Mouse (Mus musculus) midbrain, embryonic 15.5 days (tissue): Measurements from ENCODE around the gene Socs3. TPM values are rescaled to one million over a fixed set of nuclear protein-coding genes. Genes with fewer than 3 reads are reported as not detected.

Experiments
- ATAC-seq: fragments of 200-750 bp; cut with Nextera tagmentation; replicated peaks from 2 replicates; pipeline ENCODE4 v1.8.0; 2017; ENCODE audit warnings: moderate TSS enrichment
- H3K27ac ChIP-seq: fragments of 300-500 bp; sonication (generic); 2 replicates; pipeline ENCODE4 v1.5.1; 2015; ENCODE audit warnings: mild to moderate bottlenecking, inconsistent platforms
- H3K27me3 ChIP-seq: fragments of 300-500 bp; sonication (generic); replicated peaks from 2 replicates; pipeline ENCODE4 v1.6.1; 2015; ENCODE audit warnings: inconsistent platforms
- H3K36me3 ChIP-seq: fragments of 300-500 bp; sonication (generic); replicated peaks from 2 replicates; pipeline ENCODE4 v1.6.1; 2015; ENCODE audit warnings: inconsistent platforms
- H3K4me1 ChIP-seq: fragments of 300-500 bp; sonication (generic); 2 replicates; pipeline ENCODE4 v1.6.1; 2015; ENCODE audit warnings: inconsistent platforms
- H3K4me2 ChIP-seq: fragments of 300-500 bp; sonication (generic); 2 replicates; pipeline ENCODE4 v1.6.1; 2015; ENCODE audit warnings: inconsistent platforms, mild to moderate bottlenecking, moderate library complexity
- H3K4me3 ChIP-seq: fragments of 300-500 bp; sonication (generic); 2 replicates; pipeline ENCODE4 v1.5.1; 2015; ENCODE audit warnings: mild to moderate bottlenecking, inconsistent platforms
- H3K9ac ChIP-seq: fragments of 300-500 bp; sonication (generic); 2 replicates; pipeline ENCODE4 v1.6.1; 2015; ENCODE audit warnings: mild to moderate bottlenecking, inconsistent platforms
- H3K9me3 ChIP-seq: fragments of 300-500 bp; sonication (generic); 2 replicates; pipeline ENCODE4 v1.6.1; 2016; ENCODE audit warnings: inconsistent platforms
- WGBS: fragments of 180-500 bp; shearing (Covaris S2); methylation state at CpG from one replicate; pipeline ENCODE4 v1.1.7; 2015; ENCODE audit warnings: mixed read lengths; 5-methylcytosine and 5-hydroxymethylcytosine counted together
- polyA plus RNA-seq: library from polyadenylated mRNA; unstranded; fragments of >200 nt; fragmentation: Nextera tagmentation; extraction: Ambion mirVana; gene quantifications from 2 replicates; pipeline ENCODE4 v1.2.1, GENCODE M21; 2015

Gene Socs3
- polyA plus RNA-seq, 1 experiment from 2014 or later = 8.7 TPM

GRCm38 (mm10) chr11:117939741-117940285, 30.0 kb downstream of the Socs3 start:
- H3K9ac ChIP-seq = no peak overlapping the region
- 0 out of 2 replicates have a peak, but pooled peaks cover 2% of the 10 kb centered on the region for H3K27me3 ChIP-seq
- H3K4me1 ChIP-seq = peaks cover 38% of the 10 kb centered on the region
- peak overlapping the region; percentile 67 for H3K27ac ChIP-seq
- peak overlapping the region; percentile 21 for H3K4me2 ChIP-seq
- no peaks in the 10 kb centered on the region for H3K9me3 ChIP-seq
- 2% methylated on average over 7 of the region's 7 CpGs for WGBS
- peak; percentile 87 for ATAC-seq
- H3K4me3 ChIP-seq = no peak overlapping the region
- no peaks in the 10 kb centered on the region for H3K36me3 ChIP-seq

DNA sequence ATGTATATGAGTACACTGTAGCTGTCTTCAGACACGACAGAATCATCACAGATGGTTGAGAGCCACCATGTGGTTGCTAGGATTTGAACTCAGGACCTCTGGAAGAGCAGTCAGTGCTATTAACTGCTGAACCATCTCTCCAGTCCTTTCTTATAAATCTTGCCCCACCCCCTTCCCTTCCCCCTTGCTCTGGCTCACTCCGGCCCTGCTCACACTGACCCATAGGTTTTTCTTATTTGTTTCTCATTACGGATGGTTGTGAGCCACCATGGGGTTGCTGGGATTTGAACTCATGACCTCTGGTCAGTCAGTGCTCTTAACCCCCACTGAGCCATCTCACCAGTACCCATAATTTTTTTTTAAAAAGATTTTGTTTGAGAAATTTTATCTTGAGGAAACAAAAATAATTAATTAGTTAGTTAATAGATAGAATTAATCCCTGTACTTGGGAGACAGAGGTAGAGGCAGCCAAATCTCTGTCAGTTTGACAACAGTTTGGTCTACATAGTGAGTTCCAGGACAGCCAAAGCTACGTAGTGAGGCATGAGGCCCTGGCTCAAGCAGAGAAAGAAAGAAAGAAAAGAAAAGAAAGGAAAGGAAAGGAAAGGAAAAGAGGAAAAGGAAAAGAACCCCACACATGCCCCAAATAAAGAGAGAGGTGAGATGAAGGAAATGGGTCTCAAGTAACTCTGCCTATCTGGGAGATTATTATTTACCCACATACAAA, 30.7 kb downstream of the Socs3 start:
- Histone ChIP-seq H3K27me3 (0 out of 2 replicates have a peak, but pooled peaks cover 2% of the 10 kb centered on the region), H3K4me2 (peak overlapping the region; percentile 21), H3K4me3 (no peak overlapping the region), H3K27ac (peak overlapping the region; percentile 67), H3K36me3 (no peaks in the 10 kb centered on the region), H3K9ac (no peak overlapping the region), H3K4me1 (peaks cover 38% of the 10 kb centered on the region), H3K9me3 (no peaks in the 10 kb centered on the region)
- no peak for ATAC-seq
- 23% methylated on average over 4 of the region's 4 CpGs for WGBS

DNA sequence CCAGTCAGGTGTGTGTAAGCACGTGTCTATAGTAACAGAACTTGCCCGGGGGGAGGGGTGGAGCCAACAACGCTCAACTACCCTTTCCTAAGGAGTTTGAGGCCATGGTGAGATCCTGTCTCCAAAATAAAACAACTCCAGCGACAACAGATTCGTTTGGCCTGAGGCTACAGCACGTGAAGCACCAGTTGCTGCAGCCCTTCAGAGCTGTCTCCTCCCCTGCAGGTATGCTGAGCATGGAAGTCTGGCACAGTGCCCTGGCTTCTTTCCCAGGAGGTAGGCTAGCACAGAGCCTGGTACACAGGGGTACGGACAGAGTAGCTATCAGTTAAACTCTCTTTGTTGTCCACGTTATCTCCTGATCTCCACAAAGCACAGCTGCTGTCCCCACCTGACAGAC, 33.6 kb downstream of the Socs3 start:
- H3K9me3 ChIP-seq = no peaks in the 10 kb centered on the region
- H3K4me1 ChIP-seq = peaks cover 35% of the 10 kb centered on the region
- no peaks in the 10 kb centered on the region for H3K36me3 ChIP-seq
- no peak overlapping the region for H3K4me2 ChIP-seq
- H3K27me3 ChIP-seq = peaks cover 6% of the 10 kb centered on the region; the same call in 1 of the 2 replicates
- no peak overlapping the region for H3K27ac ChIP-seq
- ATAC-seq = no peak
- H3K9ac ChIP-seq = no peak overlapping the region
- 43% methylated on average over 8 of the region's 8 CpGs for WGBS
- H3K4me3 ChIP-seq = no peak overlapping the region

GRCm38 (mm10) chr11:117935616-117936015, 34.2 kb downstream of the Socs3 start:
- H3K36me3 ChIP-seq = no peaks in the 10 kb centered on the region
- no peak for ATAC-seq
- peaks cover 11% of the 10 kb centered on the region; the same call in 1 of the 2 replicates for H3K27me3 ChIP-seq
- no peaks in the 10 kb centered on the region for H3K9me3 ChIP-seq
- H3K27ac ChIP-seq = no peak overlapping the region
- no peak overlapping the region for H3K4me2 ChIP-seq
- WGBS = 57% methylated on average over 9 of the region's 9 CpGs
- no peak overlapping the region for H3K9ac ChIP-seq
- H3K4me1 ChIP-seq = peaks cover 37% of the 10 kb centered on the region
- no peak overlapping the region for H3K4me3 ChIP-seq

- no peak for ATAC-seq
- no peak overlapping the region for H3K27ac ChIP-seq
- H3K9ac ChIP-seq = no peak overlapping the region
- no peak overlapping the region for H3K4me3 ChIP-seq
- peaks cover 31% of the 10 kb centered on the region for H3K4me1 ChIP-seq
- no peaks in the 10 kb centered on the region for H3K9me3 ChIP-seq
- WGBS = 53% methylated on average over 5 of the region's 5 CpGs
- no peaks in the 10 kb centered on the region for H3K36me3 ChIP-seq
- no peak overlapping the region for H3K4me2 ChIP-seq
- peaks cover 18% of the 10 kb centered on the region; the same call in 1 of the 2 replicates for H3K27me3 ChIP-seq
Measured at GRCm38 (mm10) chr11:117934576-117935368, 35.1 kb downstream of the Socs3 start.

DNA sequence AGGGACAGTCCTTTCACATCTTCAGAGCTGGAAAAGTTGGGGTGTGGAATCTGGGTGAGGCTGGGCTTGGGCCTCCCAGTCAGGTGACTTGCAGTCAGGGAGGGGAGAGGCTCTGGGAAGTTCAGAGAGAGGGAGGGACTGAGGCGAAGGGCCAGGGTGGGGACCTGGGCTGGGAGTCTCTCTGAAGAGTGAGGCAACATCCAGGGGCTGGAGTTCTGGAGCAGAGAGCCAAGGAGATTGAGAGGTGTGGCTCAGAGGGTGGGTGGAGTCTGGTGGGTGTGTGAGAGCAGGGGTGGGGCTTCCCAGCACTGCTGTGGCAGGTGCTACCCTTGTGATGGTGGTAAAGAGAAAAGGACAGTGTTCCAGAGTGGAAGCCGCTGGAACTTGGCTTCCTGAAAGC, 35.7 kb downstream of the Socs3 start:
- Histone ChIP-seq H3K4me2 (no peak overlapping the region), H3K9me3 (no peaks in the 10 kb centered on the region)
- WGBS = 40% methylated on average over 2 of the region's 2 CpGs

GRCm38 (mm10) chr11:117932195-117932594, 37.7 kb downstream of the Socs3 start:
- Histone ChIP-seq H3K9ac (no peak overlapping the region), H3K4me2 (no peak overlapping the region), H3K9me3 (no peaks in the 10 kb centered on the region), H3K27ac (no peak overlapping the region), H3K4me3 (no peak overlapping the region), H3K27me3 (peaks cover 23% of the 10 kb centered on the region; the same call in 1 of the 2 replicates), H3K4me1 (peaks cover 20% of the 10 kb centered on the region), H3K36me3 (no peaks in the 10 kb centered on the region)
- ATAC-seq = no peak
- WGBS = 34% methylated on average over 4 of the region's 4 CpGs

More for the DNA sequence above, 35.7 kb downstream of the Socs3 start:
- Histone ChIP-seq H3K36me3 (no peaks in the 10 kb centered on the region), H3K27me3 (peaks cover 23% of the 10 kb centered on the region; the same call in 1 of the 2 replicates), H3K4me1 (peaks cover 26% of the 10 kb centered on the region), H3K4me3 (no peak overlapping the region), H3K27ac (no peak overlapping the region), H3K9ac (no peak overlapping the region)
- ATAC-seq = no peak

- no peak overlapping the region for H3K27ac ChIP-seq
- H3K36me3 ChIP-seq = no peaks in the 10 kb centered on the region
- no peak for ATAC-seq
- no peak overlapping the region for H3K4me3 ChIP-seq
- 50% methylated on average over 6 of the region's 6 CpGs for WGBS
- H3K9me3 ChIP-seq = no peaks in the 10 kb centered on the region
- peaks cover 20% of the 10 kb centered on the region for H3K4me1 ChIP-seq
- H3K9ac ChIP-seq = no peak overlapping the region
- peaks cover 23% of the 10 kb centered on the region; the same call in 1 of the 2 replicates for H3K27me3 ChIP-seq
- no peak overlapping the region for H3K4me2 ChIP-seq
Measured at GRCm38 (mm10) chr11:117931576-117931975, 38.3 kb downstream of the Socs3 start.

DNA sequence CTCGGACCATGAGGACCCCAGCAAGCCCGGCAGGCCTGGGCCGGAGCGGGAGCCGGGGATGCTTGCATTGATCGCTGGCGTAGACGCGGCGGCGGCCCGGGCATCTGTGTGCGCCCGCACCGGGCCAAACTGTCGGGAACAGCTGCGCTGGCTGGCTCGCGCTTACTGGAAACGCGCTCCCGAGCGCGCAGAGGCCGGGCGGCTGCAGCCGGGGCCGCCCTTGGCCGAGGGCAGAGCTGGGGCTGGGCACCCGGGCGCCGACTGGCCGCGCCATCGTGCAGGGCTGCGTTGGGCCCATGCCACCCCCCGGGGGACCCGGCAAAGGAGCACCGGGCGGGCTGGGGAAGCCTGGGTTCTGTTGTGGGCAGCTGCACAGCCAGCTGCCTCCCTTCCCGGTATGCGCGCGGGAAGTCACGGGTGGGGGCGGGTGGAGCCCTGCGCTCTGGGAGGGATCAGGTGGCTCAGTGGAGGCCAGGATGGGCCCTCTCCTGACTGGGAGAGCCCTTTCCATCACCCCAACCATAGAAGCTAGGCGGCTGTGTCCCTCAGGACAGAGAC, 39.0 kb downstream of the Socs3 start:
- no peaks in the 10 kb centered on the region for H3K9me3 ChIP-seq
- H3K4me3 ChIP-seq = peak overlapping the region; percentile 41
- peaks cover 23% of the 10 kb centered on the region; the same call in 1 of the 2 replicates for H3K27me3 ChIP-seq
- ATAC-seq = peak; percentile 37; the same call in 1 of the 2 replicates
- H3K9ac ChIP-seq = peak overlapping the region; percentile 61
- H3K4me1 ChIP-seq = peaks cover 12% of the 10 kb centered on the region
- WGBS = 2% methylated on average over 48 of the region's 48 CpGs
- H3K27ac ChIP-seq = no peak overlapping the region
- H3K4me2 ChIP-seq = peak overlapping the region; percentile 93
- no peaks in the 10 kb centered on the region for H3K36me3 ChIP-seq

DNA sequence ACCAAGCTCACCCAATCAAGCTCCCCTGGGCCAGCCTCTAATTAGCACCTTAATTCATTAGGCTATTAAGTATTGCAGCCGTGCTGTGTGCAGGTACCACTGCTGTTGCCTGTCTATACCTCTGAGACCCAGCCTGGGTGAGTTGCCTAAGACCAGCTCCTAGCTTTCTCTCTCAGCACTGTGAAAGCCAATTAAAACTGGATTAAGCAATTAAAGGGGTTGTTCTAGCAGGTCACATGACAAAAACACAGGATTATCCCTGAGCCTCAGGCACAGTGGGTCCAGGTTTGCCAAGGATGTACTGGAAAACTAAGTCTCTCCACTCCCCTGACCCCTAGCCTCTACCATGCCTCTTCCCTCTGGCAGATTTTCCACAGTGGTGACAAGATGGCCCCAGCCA, 44.3 kb downstream of the Socs3 start:
- H3K4me3 ChIP-seq = no peak overlapping the region
- ATAC-seq = no peak
- peaks cover 2% of the 10 kb centered on the region for H3K4me1 ChIP-seq
- H3K36me3 ChIP-seq = no peaks in the 10 kb centered on the region
- H3K27me3 ChIP-seq = peaks cover 11% of the 10 kb centered on the region; the same call in 1 of the 2 replicates
- H3K9ac ChIP-seq = no peak overlapping the region
- no peak overlapping the region for H3K27ac ChIP-seq
- H3K4me2 ChIP-seq = no peak overlapping the region
- H3K9me3 ChIP-seq = no peaks in the 10 kb centered on the region
- WGBS = 39% methylated on average over 1 of the region's 1 CpGs

- H3K36me3 ChIP-seq = no peaks in the 10 kb centered on the region
- no peak overlapping the region for H3K4me3 ChIP-seq
- ATAC-seq = no peak
- no peak overlapping the region for H3K4me2 ChIP-seq
- H3K9ac ChIP-seq = no peak overlapping the region
- H3K27me3 ChIP-seq = 0 out of 2 replicates have a peak, but pooled peaks cover 2% of the 10 kb centered on the region
- no peaks in the 10 kb centered on the region for H3K9me3 ChIP-seq
- H3K27ac ChIP-seq = no peak overlapping the region
- H3K4me1 ChIP-seq = no peaks in the 10 kb centered on the region
- WGBS = 85% methylated on average over 6 of the region's 6 CpGs
Measured at GRCm38 (mm10) chr11:117924466-117924865, 45.4 kb downstream of the Socs3 start.

DNA sequence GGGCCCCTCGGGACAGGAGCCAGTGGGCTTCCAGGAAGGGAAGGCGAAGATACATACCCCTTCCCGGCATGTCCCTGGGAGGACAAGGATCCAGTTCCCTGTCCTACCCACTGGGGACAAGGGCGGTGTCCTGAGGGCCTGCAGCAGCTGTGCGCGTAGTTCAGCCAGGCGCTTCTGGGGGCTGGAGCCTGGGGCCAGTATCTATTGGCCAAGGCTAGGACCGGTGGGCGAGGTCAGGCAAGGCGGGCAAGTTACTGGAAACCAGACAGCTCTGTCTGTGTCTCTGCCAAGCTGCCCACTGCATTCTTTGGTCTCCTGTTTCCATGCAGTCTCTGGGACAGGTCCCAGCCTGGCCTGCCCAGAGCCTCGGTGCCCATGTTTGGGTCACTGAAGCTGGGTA, 46.6 kb downstream of the Socs3 start:
- ATAC-seq = no peak
- no peaks in the 10 kb centered on the region for H3K36me3 ChIP-seq
- no peak overlapping the region for H3K27ac ChIP-seq
- H3K27me3 ChIP-seq = no peaks in the 10 kb centered on the region
- 83% methylated on average over 11 of the region's 11 CpGs for WGBS
- H3K9me3 ChIP-seq = no peaks in the 10 kb centered on the region
- H3K4me1 ChIP-seq = no peaks in the 10 kb centered on the region
- no peak overlapping the region for H3K4me2 ChIP-seq
- no peak overlapping the region for H3K4me3 ChIP-seq
- no peak overlapping the region for H3K9ac ChIP-seq
